Mouse (Mus musculus) hindlimb bud, embryonic 11.5 days (tissue): ENCODE measurements at regions not wholly inside any gene's neighbourhood (a gene's known extent, or its start where the extent isn't known, plus 50 kb on each side); places are given as distances from the start of the nearest gene placed in this dataset.
"Not testable (repeated sequence)": the region's sequence is repeated elsewhere in the genome, so short reads cannot be mapped to it uniquely, and the experiment has no call there.

Experiments
- DNase-seq: peaks from one replicate; pipeline ENCODE4 v3.0.0-alpha.2; 2012; ENCODE audit warnings: low read depth, low spot score; ENCODE audit errors: extremely low spot score

- DNase-seq = no peak
These were observed 742.0 kb downstream of the Kcna4 start for GRCm38 (mm10) chr2:108032301-108033013.

- no peak for DNase-seq
These were observed 743.1 kb downstream of the Kcna4 start for GRCm38 (mm10) chr2:108033328-108034182.

- no peak for DNase-seq
These were observed 744.4 kb downstream of the Kcna4 start for GRCm38 (mm10) chr2:108034882-108035281.

- no peak for DNase-seq
These were observed 751.6 kb downstream of the Kcna4 start for GRCm38 (mm10) chr2:108042086-108042485.

GRCm38 (mm10) chr2:108044885-108045284, 754.4 kb downstream of the Kcna4 start:
- DNase-seq = no peak

- no peak for DNase-seq
These were observed 755.6 kb downstream of the Kcna4 start for GRCm38 (mm10) chr2:108045997-108046396.

- DNase-seq = not testable (repeated sequence)
These were observed 772.3 kb downstream of the Kcna4 start for GRCm38 (mm10) chr2:108062751-108063150.

GRCm38 (mm10) chr2:108083911-108084310, 793.5 kb downstream of the Kcna4 start:
- DNase-seq = no peak

GRCm38 (mm10) chr2:108090266-108090665, 799.8 kb downstream of the Kcna4 start:
- DNase-seq = no peak

GRCm38 (mm10) chr2:108097026-108097425, 806.6 kb downstream of the Kcna4 start:
- DNase-seq = no peak

GRCm38 (mm10) chr2:108110140-108110539, 819.7 kb downstream of the Kcna4 start:
- no peak for DNase-seq

- no peak for DNase-seq
These were observed 855.3 kb downstream of the Kcna4 start for GRCm38 (mm10) chr2:108145694-108146093.

GRCm38 (mm10) chr2:108148221-108148620, 857.8 kb downstream of the Kcna4 start:
- DNase-seq = no peak

- no peak for DNase-seq
These were observed 865.8 kb downstream of the Kcna4 start for GRCm38 (mm10) chr2:108156189-108156588.

GRCm38 (mm10) chr2:108157731-108158130, 867.3 kb downstream of the Kcna4 start:
- DNase-seq = no peak

- no peak for DNase-seq
These were observed 867.9 kb downstream of the Kcna4 start for GRCm38 (mm10) chr2:108158311-108158710.

- DNase-seq = no peak
These were observed 870.4 kb downstream of the Kcna4 start for GRCm38 (mm10) chr2:108160865-108161264.

GRCm38 (mm10) chr2:108165085-108165484, 874.6 kb downstream of the Kcna4 start:
- peak; percentile 14 for DNase-seq
